Mouse (Mus musculus) liver, embryonic 14.5 days (tissue): ENCODE measurements around the gene Atp5g2.

Experiments used
- CTCF ChIP-seq: IDR thresholded peaks from 2 replicates; pipeline ENCODE4 v1.5.1; 2016; ENCODE audit warnings: antibody characterized with exemption, low read depth, control low read depth
- EP300 ChIP-seq: IDR thresholded peaks from 2 replicates; pipeline ENCODE4 v1.6.1; 2016; ENCODE audit warnings: antibody characterized with exemption, low read depth

DNA sequence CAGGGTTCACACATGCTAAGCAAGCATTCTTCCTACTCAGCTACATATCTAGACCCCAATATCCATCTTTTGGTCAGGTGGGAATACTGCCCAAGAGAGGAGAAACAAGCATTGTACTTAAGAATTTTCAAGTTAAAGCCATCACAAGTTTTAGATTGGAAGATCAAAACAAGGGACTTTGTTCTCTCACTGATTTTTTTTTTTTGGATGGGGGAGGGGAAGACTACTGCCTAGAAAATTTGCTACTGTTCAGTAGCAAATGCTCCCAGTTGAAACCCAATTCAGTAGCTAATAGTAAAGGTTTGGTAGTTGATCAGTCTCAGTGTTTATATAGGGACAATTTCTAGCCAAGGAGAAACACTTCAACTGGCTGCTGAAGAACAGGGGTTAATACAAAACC lies 49.6 kb downstream of the Atp5g2 start:
- TF ChIP-seq EP300, result no peak
- TF ChIP-seq CTCF, result no peak
